Mouse (Mus musculus): Measurements from ENCODE around the gene Gm10681.
"Not testable (repeated sequence)": the region's sequence is repeated elsewhere in the genome, so short reads cannot be mapped to it uniquely, and the experiment has no call there.

Gene Gm10681

GRCm38 (mm10) chr3:98510414-98510813 lies 78.2 kb downstream of the Gm10681 start, which contains the start of gene Hsd3b4:
Hsd3b4 (minus strand) TSS chr3:98510514.
- DNase-seq (ENCODE audit: low read depth, low spot score): not testable (repeated sequence)

GRCm38 (mm10) chr3:98507229-98507628 lies 81.4 kb downstream of the Gm10681 start:
- not testable (repeated sequence) for DNase-seq (ENCODE audit: low read depth, low spot score)

Measured in telencephalon, adult 2 months (tissue).